Comparison of ENCODE assay signal across 15 mouse cellular contexts in genomic region chr4:137306577-137306888, GRCm38 (mm10). TPM values are rescaled to one million over a fixed set of nuclear protein-coding genes. Genes with fewer than 3 reads are reported as not detected.
DNase-seq lines count a peak whose midpoint lies in the region; ATAC-seq and TF ChIP-seq lines count a peak whose summit lies in the region.
"Had no signal": no experiment of that assay in that cellular context is flagged by ENCODE, and none has a peak within 500 bp of the region (broad histone marks: within the 10 kb centered on the region; RNA-seq: fewer than 3 reads in every experiment).

No protein-coding gene starts in this region.

- H3K4me1 ChIP-seq in hindbrain, embryonic 10.5 days (replicated peaks) = peaks cover 41% of the 10 kb centered on the region
- H3K4me1 ChIP-seq in hindbrain, embryonic 14.5 days (replicated peaks; ENCODE audit: control insufficient read depth, insufficient read depth, low read length) = peaks cover 6% of the 10 kb centered on the region; the same call in 1 of the 2 replicates
- H3K4me1 ChIP-seq in neural tube, embryonic 11.5 days (ENCODE audit: control insufficient read depth, insufficient read depth, low read length) = peaks cover 17% of the 10 kb centered on the region
- peaks cover 37% of the 10 kb centered on the region for H3K4me1 ChIP-seq in neural tube, embryonic 12.5 days
- no peaks in the 10 kb centered on the region for H3K4me1 ChIP-seq in lung, postnatal 0 days (ENCODE audit: insufficient read depth, low read depth, low read length)

- H3K36me3 ChIP-seq in hindbrain, embryonic 10.5 days = peaks cover 13% of the 10 kb centered on the region; the same call in 1 of the 2 replicates
- H3K36me3 ChIP-seq in hindbrain, embryonic 14.5 days (replicated peaks; ENCODE audit: control insufficient read depth, insufficient read depth) = no peaks in the 10 kb centered on the region
- H3K36me3 ChIP-seq in neural tube, embryonic 11.5 days (ENCODE audit: control insufficient read depth, insufficient read depth, low read length) = no peaks in the 10 kb centered on the region
- no peaks in the 10 kb centered on the region for H3K36me3 ChIP-seq in neural tube, embryonic 12.5 days
- no peaks in the 10 kb centered on the region for H3K36me3 ChIP-seq in lung, postnatal 0 days (ENCODE audit: insufficient read depth, low read length)
- H3K36me3 ChIP-seq: hindbrain, embryonic 15.5 days had no signal

- no peak overlapping the region for H3K4me3 ChIP-seq in hindbrain, embryonic 10.5 days
- no peak overlapping the region for H3K4me3 ChIP-seq in hindbrain, embryonic 14.5 days (replicated peaks; ENCODE audit: low read length)
- no peak overlapping the region for H3K4me3 ChIP-seq in neural tube, embryonic 11.5 days (ENCODE audit: low read depth, low read length)
- no peak overlapping the region for H3K4me3 ChIP-seq in neural tube, embryonic 12.5 days
- H3K4me3 ChIP-seq in lung, postnatal 0 days (ENCODE audit: low read depth, low read length) = no peak overlapping the region
- H3K4me3 ChIP-seq: heart, adult 2 months; hindbrain, embryonic 15.5 days; left cerebral cortex, adult 2 months; megakaryocyte, embryonic 14.5 days had no signal

- no peak overlapping the region for H3K9ac ChIP-seq in hindbrain, embryonic 14.5 days
- H3K9ac ChIP-seq in neural tube, embryonic 11.5 days (ENCODE audit: low read length) = peak overlapping the region; percentile 35; the same call in 1 of the 2 replicates
- H3K9ac ChIP-seq in neural tube, embryonic 12.5 days = no peak overlapping the region
- H3K9ac ChIP-seq in lung, postnatal 0 days (replicated peaks; ENCODE audit: low read depth) = no peak overlapping the region
- H3K9ac ChIP-seq: hindbrain, embryonic 15.5 days had no signal

- H3K27ac ChIP-seq in hindbrain, embryonic 10.5 days = peak overlapping the region; percentile 69
- H3K27ac ChIP-seq in hindbrain, embryonic 14.5 days = no peak overlapping the region
- H3K27ac ChIP-seq in neural tube, embryonic 11.5 days (ENCODE audit: low read depth, low read length) = peak overlapping the region; percentile 79
- H3K27ac ChIP-seq in neural tube, embryonic 12.5 days = peak overlapping the region; percentile 53; the same call in 1 of the 2 replicates
- H3K27ac ChIP-seq in lung, postnatal 0 days (ENCODE audit: low read length) = no peak overlapping the region
- H3K27ac ChIP-seq: heart, adult 2 months; hindbrain, embryonic 15.5 days; left cerebral cortex, adult 2 months had no signal

- H3K27me3 ChIP-seq in hindbrain, embryonic 10.5 days (ENCODE audit: insufficient read depth, poor library complexity, severe bottlenecking) = no peaks in the 10 kb centered on the region
- H3K27me3 ChIP-seq in hindbrain, embryonic 14.5 days (ENCODE audit: control insufficient read depth, insufficient read depth, low read length) = no peaks in the 10 kb centered on the region
- no peaks in the 10 kb centered on the region for H3K27me3 ChIP-seq in neural tube, embryonic 11.5 days (ENCODE audit: control insufficient read depth, insufficient read depth, low read length)
- no peaks in the 10 kb centered on the region for H3K27me3 ChIP-seq in neural tube, embryonic 12.5 days (replicated peaks)
- no peaks in the 10 kb centered on the region for H3K27me3 ChIP-seq in lung, postnatal 0 days (replicated peaks; ENCODE audit: insufficient read depth, low read length)
- H3K27me3 ChIP-seq: hindbrain, embryonic 15.5 days; megakaryocyte, embryonic 14.5 days had no signal

- TF ChIP-seq EP300 in lung, postnatal 0 days (IDR thresholded peaks at IDR 0.05) = no peak

- no peak for TF ChIP-seq CTCF in lung, postnatal 0 days (IDR thresholded peaks at IDR 0.05)

- no peak overlapping the region for H3K4me2 ChIP-seq in hindbrain, embryonic 14.5 days (replicated peaks)
- no peak overlapping the region for H3K4me2 ChIP-seq in neural tube, embryonic 11.5 days (ENCODE audit: low read depth)
- no peak overlapping the region for H3K4me2 ChIP-seq in neural tube, embryonic 12.5 days (replicated peaks)
- no peak overlapping the region for H3K4me2 ChIP-seq in lung, postnatal 0 days (replicated peaks; ENCODE audit: low read depth, low read length)
- H3K4me2 ChIP-seq: hindbrain, embryonic 15.5 days; liver, embryonic 11.5 days had no signal

- H3K9me3 ChIP-seq in hindbrain, embryonic 10.5 days = no peaks in the 10 kb centered on the region
- no peaks in the 10 kb centered on the region for H3K9me3 ChIP-seq in hindbrain, embryonic 14.5 days (ENCODE audit: control insufficient read depth, low read length)
- H3K9me3 ChIP-seq in neural tube, embryonic 11.5 days (ENCODE audit: control insufficient read depth, low read length) = no peaks in the 10 kb centered on the region
- no peaks in the 10 kb centered on the region for H3K9me3 ChIP-seq in neural tube, embryonic 12.5 days
- H3K9me3 ChIP-seq in lung, postnatal 0 days (ENCODE audit: low read length) = no peaks in the 10 kb centered on the region
- H3K9me3 ChIP-seq: G1E; hindbrain, embryonic 15.5 days; megakaryocyte, embryonic 14.5 days had no signal

- ATAC-seq in hindbrain, embryonic 14.5 days (ENCODE audit: low FRiP score) = no peak
- ATAC-seq in neural tube, embryonic 11.5 days (ENCODE audit: insufficient read depth, low FRiP score, low TSS enrichment) = no peak
- peak; percentile 57 for ATAC-seq in neural tube, embryonic 12.5 days (ENCODE audit: low FRiP score, low read depth)
- ATAC-seq in lung, postnatal 0 days = no peak

- 61% methylated on average over 8 of the region's 8 CpGs for WGBS in hindbrain, embryonic 10.5 days
- 38% methylated on average over 8 of the region's 8 CpGs for WGBS in hindbrain, embryonic 14.5 days
- 40% methylated on average over 8 of the region's 8 CpGs for WGBS in neural tube, embryonic 11.5 days
- 15% methylated on average over 8 of the region's 8 CpGs for WGBS in neural tube, embryonic 12.5 days
- WGBS in lung, postnatal 0 days = 73% methylated on average over 8 of the region's 8 CpGs

- DNase-seq in hindbrain, embryonic 10.5 days (ENCODE audit: low spot score) = no peak
- no peak for DNase-seq in hindbrain, embryonic 14.5 days (ENCODE audit: low spot score)
- no peak for DNase-seq in neural tube, embryonic 11.5 days (ENCODE audit: low spot score)
- DNase-seq in neural tube, embryonic 10.5 days (ENCODE audit: extremely low spot score, low spot score) = no peak
- no peak for DNase-seq in lung, postnatal 0 days (ENCODE audit: low spot score)
- DNase-seq in urinary bladder, postnatal 25 days (ENCODE audit: low spot score) = no peak
- DNase-seq: cerebellum, adult 8-10 months; heart, adult 2 months; thymus, postnatal 36 days had no signal

RNA-seq across cellular contexts. Expression of gene Wnt4, which starts 29.2 kb away (rescaled TPM):
- 1.2 and 1.4 TPM in 2 replicates for polyA plus RNA-seq in hindbrain, embryonic 10.5 days (2016; fragmentation: Nextera tagmentation; extraction: Ambion mirVana)
- 1.9 and 2.2 TPM in 2 replicates for polyA plus RNA-seq in hindbrain, embryonic 14.5 days (2014; fragmentation: Nextera tagmentation; extraction: Ambion mirVana)
- 17.7 and 17.8 TPM in 2 replicates for polyA plus RNA-seq in neural tube, embryonic 11.5 days (2014; fragmentation: Nextera tagmentation; extraction: Ambion mirVana)
- polyA plus RNA-seq in neural tube, embryonic 12.5 days (2016; fragmentation: Nextera tagmentation; extraction: Ambion mirVana) = 16.1 and 17.4 TPM in 2 replicates
- 2.1 and 2.2 TPM in 2 replicates for polyA plus RNA-seq in lung, postnatal 0 days (2015; fragmentation: Nextera tagmentation; extraction: Ambion mirVana)
- polyA plus RNA-seq: G1E had no signal

RNA-seq across cellular contexts. Expression of gene Cdc42, which starts 51.0 kb away (rescaled TPM):
- 592 and 604 TPM in 2 replicates for polyA plus RNA-seq in hindbrain, embryonic 10.5 days (2016; fragmentation: Nextera tagmentation; extraction: Ambion mirVana)
- 1,007 and 1,073 TPM in 2 replicates for polyA plus RNA-seq in hindbrain, embryonic 14.5 days (2014; fragmentation: Nextera tagmentation; extraction: Ambion mirVana)
- 722 and 745 TPM in 2 replicates for polyA plus RNA-seq in neural tube, embryonic 11.5 days (2014; fragmentation: Nextera tagmentation; extraction: Ambion mirVana)
- 665 and 674 TPM in 2 replicates for polyA plus RNA-seq in neural tube, embryonic 12.5 days (2016; fragmentation: Nextera tagmentation; extraction: Ambion mirVana)
- 545 and 582 TPM in 2 replicates for polyA plus RNA-seq in lung, postnatal 0 days (2015; fragmentation: Nextera tagmentation; extraction: Ambion mirVana)

Comparison
In these comparisons a context has a peak if more than half of its experiments do, and no peak if none do; other contexts are left out.
1. H3K27ac ChIP-seq: peak in hindbrain, embryonic 10.5 days (single experiment), neural tube, embryonic 11.5 days (single experiment) and neural tube, embryonic 12.5 days (single experiment); none in hindbrain, embryonic 14.5 days (single experiment) and lung, postnatal 0 days (single experiment).